Mouse (Mus musculus) bone marrow macrophage, adult 2 months (primary cell): Measurements from ENCODE around the gene Scyl1.

Experiments
- CTCF ChIP-seq: IDR thresholded peaks from 2 replicates; pipeline ENCODE4 v1.5.1; 2012; ENCODE audit warnings: low read depth, mild to moderate bottlenecking, low read length, moderate library complexity
- POLR2A ChIP-seq: IDR thresholded peaks from 2 replicates; pipeline ENCODE4 v1.6.1; 2012; ENCODE audit warnings: mild to moderate bottlenecking, low read depth, low read length, borderline replicate concordance

GRCm38 (mm10) chr19:5721233-5721632, 50.0 kb downstream of the Scyl1 start:
- no peak for TF ChIP-seq POLR2A
- no peak for TF ChIP-seq CTCF
